Mouse (Mus musculus) MEL (cell line): Measurements from ENCODE around the gene Gm44805. TPM values are rescaled to one million over a fixed set of nuclear protein-coding genes. Genes with fewer than 3 reads are reported as not detected.
A peak's percentile ranks its signal among the peaks of the same experiment; 100 is the strongest.

Experiments used
- DNase-seq: peaks from one replicate; pipeline ENCODE4 v3.0.0; 2011; ENCODE audit warnings: low read depth, low spot score
- H3K27ac ChIP-seq: 2 replicates; pipeline ENCODE4 v1.5.1; 2012; ENCODE audit warnings: low read depth, mild to moderate bottlenecking, control low read depth, low read length, moderate library complexity; ENCODE audit not compliant: control insufficient read depth
- H3K27me3 ChIP-seq, 2 experiments: fragments of 150-350 bp in 1 of 2; sonication (generic) in 1 of 2; 2 replicates each; pipeline ENCODE4 v1.6.1; 2012; ENCODE audit warnings: low read length in 2 of 2, mild to moderate bottlenecking in 2 of 2, improper control_type of control experiment in 1 of 2, moderate library complexity in 1 of 2; ENCODE audit not compliant: insufficient read depth in 2 of 2, control insufficient read depth in 1 of 2
- H3K36me3 ChIP-seq, 2 experiments: 2 replicates each; pipeline ENCODE4 v1.6.1; 2012 to 2014; ENCODE audit warnings: low read length in 2 of 2, improper control_type of control experiment in 1 of 2, inconsistent platforms in 1 of 2, mild to moderate bottlenecking in 1 of 2; ENCODE audit not compliant: insufficient read depth in 2 of 2, control insufficient read depth in 1 of 2
- H3K4me1 ChIP-seq, 2 experiments: fragments of 150-350 bp in 1 of 2; sonication (generic) in 1 of 2; 2 replicates each; pipeline ENCODE4 v1.6.1; 2012; ENCODE audit warnings: low read length in 2 of 2, improper control_type of control experiment in 1 of 2, mild to moderate bottlenecking in 1 of 2; ENCODE audit not compliant: insufficient read depth in 2 of 2, control insufficient read depth in 1 of 2
- H3K4me3 ChIP-seq, 2 experiments: fragments of 150-350 bp in 1 of 2; sonication (generic) in 1 of 2; 2 replicates each; pipeline ENCODE4 v1.5.1; 2012; ENCODE audit warnings: low read depth in 2 of 2, low read length in 2 of 2, mild to moderate bottlenecking in 2 of 2, moderate library complexity in 2 of 2, control low read depth in 1 of 2, improper control_type of control experiment in 1 of 2; ENCODE audit not compliant: control insufficient read depth in 1 of 2, insufficient read depth in 1 of 2
- H3K79me2 ChIP-seq: 2 replicates; pipeline ENCODE4 v1.6.1; 2012; ENCODE audit warnings: mild to moderate bottlenecking, low read length, moderate library complexity; ENCODE audit not compliant: control insufficient read depth, poor library complexity, insufficient read depth
- H3K9ac ChIP-seq: 2 replicates; pipeline ENCODE4 v1.6.1; 2012; ENCODE audit warnings: low read depth, mild to moderate bottlenecking, control low read depth, low read length, moderate library complexity; ENCODE audit not compliant: control insufficient read depth, poor library complexity, severe bottlenecking
- H3K9me3 ChIP-seq: fragments of 150-350 bp; sonication (generic); replicated peaks from 2 replicates; pipeline ENCODE4 v1.6.1; 2012; ENCODE audit warnings: mild to moderate bottlenecking, low read length, improper control_type of control experiment, moderate library complexity; ENCODE audit not compliant: insufficient read depth
- CTCF ChIP-seq, 3 experiments: IDR thresholded peaks in 2 of 3; conservative IDR thresholded peaks in 1 of 3; 2 replicates each; pipeline ENCODE4 v1.5.1; 2011 to 2012; ENCODE audit warnings: low read length in 3 of 3, low read depth in 2 of 3, mild to moderate bottlenecking in 2 of 3, improper control_type of control experiment in 1 of 3, inconsistent platforms in 1 of 3, mixed read lengths in 1 of 3, moderate library complexity in 1 of 3; ENCODE audit not compliant: control insufficient read depth in 1 of 3, insufficient read depth in 1 of 3, poor library complexity in 1 of 3, severe bottlenecking in 1 of 3
- E2F4 ChIP-seq: IDR thresholded peaks from 2 replicates; pipeline ENCODE4 v1.6.1; 2011; ENCODE audit warnings: low read depth, low read length, improper control_type of control experiment, borderline replicate concordance
- ELF1 ChIP-seq: IDR thresholded peaks from 2 replicates; pipeline ENCODE4 v1.6.1; 2014; ENCODE audit warnings: low read depth, mild to moderate bottlenecking, inconsistent platforms, low read length, improper control_type of control experiment, moderate library complexity
- EP300 ChIP-seq, 2 experiments: IDR thresholded peaks; 2 replicates each; pipeline ENCODE4 v1.6.1; 2011; ENCODE audit warnings: improper control_type of control experiment in 2 of 2, low read length in 2 of 2, low read depth in 1 of 2, mild to moderate bottlenecking in 1 of 2
- GABPA ChIP-seq: IDR thresholded peaks from 2 replicates; pipeline ENCODE4 v1.6.1; 2012; ENCODE audit warnings: low read depth, mild to moderate bottlenecking, inconsistent platforms, low read length, improper control_type of control experiment, moderate library complexity
- MAFK ChIP-seq: IDR thresholded peaks from 2 replicates; pipeline ENCODE4 v1.6.1; 2011; ENCODE audit warnings: low read depth, mild to moderate bottlenecking, low read length, improper control_type of control experiment, borderline replicate concordance
- MAX ChIP-seq: IDR thresholded peaks from 2 replicates; pipeline ENCODE4 v1.6.1; 2011; ENCODE audit warnings: low read length, improper control_type of control experiment
- MEF2A ChIP-seq: IDR thresholded peaks from 2 replicates; pipeline ENCODE4 v1.6.1; 2014; ENCODE audit warnings: low read depth, mild to moderate bottlenecking, inconsistent platforms, low read length, improper control_type of control experiment; ENCODE audit not compliant: poor library complexity, insufficient replicate concordance, severe bottlenecking; ENCODE audit errors: extremely low read depth
- MXI1 ChIP-seq: IDR thresholded peaks from 2 replicates; pipeline ENCODE4 v1.6.1; 2011; ENCODE audit warnings: mild to moderate bottlenecking, low read depth, low read length, improper control_type of control experiment
- MYB ChIP-seq: IDR thresholded peaks from 2 replicates; pipeline ENCODE4 v1.6.1; 2011; ENCODE audit warnings: mild to moderate bottlenecking, low read depth, low read length, improper control_type of control experiment
- MYC ChIP-seq: IDR thresholded peaks from 2 replicates; pipeline ENCODE4 v1.6.1; 2011; ENCODE audit warnings: low read depth, mild to moderate bottlenecking, low read length, improper control_type of control experiment, moderate library complexity
- NRF1 ChIP-seq: IDR thresholded peaks from 2 replicates; pipeline ENCODE4 v1.6.1; 2014; ENCODE audit warnings: low read depth, mild to moderate bottlenecking, inconsistent platforms, low read length, improper control_type of control experiment, moderate library complexity; ENCODE audit not compliant: poor library complexity, insufficient read depth, severe bottlenecking
- POLR2A ChIP-seq, 2 experiments: IDR thresholded peaks; 2 replicates each; pipeline ENCODE4 v1.6.1; 2011 to 2012; ENCODE audit warnings: low read length in 2 of 2, mild to moderate bottlenecking in 2 of 2, control low read depth in 1 of 2, improper control_type of control experiment in 1 of 2, low read depth in 1 of 2, moderate library complexity in 1 of 2; ENCODE audit not compliant: control insufficient read depth in 1 of 2, insufficient read depth in 1 of 2, poor library complexity in 1 of 2
- POLR2AphosphoS5 ChIP-seq: IDR thresholded peaks from 2 replicates; pipeline ENCODE4 v1.6.1; 2012; ENCODE audit warnings: low read depth, borderline replicate concordance, mild to moderate bottlenecking, inconsistent platforms, low read length, moderate library complexity, mixed read lengths
- RCOR1 ChIP-seq: IDR thresholded peaks from 2 replicates; pipeline ENCODE4 v1.6.1; 2012; ENCODE audit warnings: low read depth, mild to moderate bottlenecking, inconsistent platforms, low read length, improper control_type of control experiment
- SIN3A ChIP-seq: IDR thresholded peaks from 2 replicates; pipeline ENCODE4 v1.6.1; 2012; ENCODE audit warnings: low read length, improper control_type of control experiment, inconsistent platforms
- SMC3 ChIP-seq: IDR thresholded peaks from 2 replicates; pipeline ENCODE4 v1.6.1; 2011; ENCODE audit warnings: low read depth, low read length, improper control_type of control experiment
- TBP ChIP-seq: IDR thresholded peaks from 2 replicates; pipeline ENCODE4 v1.8.0; 2011; ENCODE audit warnings: low read depth, low read length, improper control_type of control experiment
- TCF12 ChIP-seq: IDR thresholded peaks from 2 replicates; pipeline ENCODE4 v1.6.1; 2014; ENCODE audit warnings: low read depth, mild to moderate bottlenecking, inconsistent platforms, low read length, improper control_type of control experiment, moderate library complexity
- UBTF ChIP-seq: IDR thresholded peaks from 2 replicates; pipeline ENCODE4 v1.6.1; 2012; ENCODE audit warnings: low read depth, mild to moderate bottlenecking, inconsistent platforms, low read length, improper control_type of control experiment, moderate library complexity, borderline replicate concordance; ENCODE audit not compliant: insufficient read depth
- ZC3H11A ChIP-seq: IDR thresholded peaks from 2 replicates; pipeline ENCODE4 v1.6.1; 2012; ENCODE audit warnings: low read depth, mild to moderate bottlenecking, inconsistent platforms, low read length, improper control_type of control experiment
- ZNF384 ChIP-seq: IDR thresholded peaks from 2 replicates; pipeline ENCODE4 v1.6.1; 2012; ENCODE audit warnings: low read depth, mild to moderate bottlenecking, inconsistent platforms, low read length, improper control_type of control experiment
- polyA plus RNA-seq, 2 experiments: library from polyadenylated mRNA; stranded (reverse) in 1 of 2; unstranded in 1 of 2; fragments of >175 nt in 1 of 2; fragments of >200 nt in 1 of 2; gene quantifications; 2 replicates each; pipeline versions ENCODE4 v1.2.1 to v1.2.4; 2012; ENCODE audit warnings: low replicate concordance in 2 of 2, low read depth in 1 of 2; ENCODE audit not compliant: insufficient read length in 2 of 2, insufficient read depth in 1 of 2, missing spikeins in 1 of 2
- total RNA-seq: library from RNA; depleted of rRNA; stranded (reverse); fragments of 300-350 nt; gene quantifications from 2 replicates; pipeline ENCODE4 v1.2.3, GENCODE M21; 2012; rRNA removed

The Gm44805 gene
- not detected in 2 replicates for total RNA-seq
- not detected for polyA plus RNA-seq

- H3K4me3 ChIP-seq: no peak within 1 kb of the TSS
- no peaks in the 10 kb centered on the region; a peak in 1 of 4 replicates for H3K36me3 ChIP-seq
- H3K4me1 ChIP-seq: no peaks in the 10 kb centered on the region
- no peaks in the 10 kb centered on the region for H3K79me2 ChIP-seq
- TF ChIP-seq MYB: no peak
- TF ChIP-seq EP300 (IDR thresholded peaks at IDR 0.05; ENCODE audit: low read depth in 1 of 2, low read length in 2 of 2): no peak
- TF ChIP-seq MEF2A: no peak
- TF ChIP-seq MAX: no peak
- TF ChIP-seq GABPA: no peak
- no peak for TF ChIP-seq ZC3H11A
- TF ChIP-seq TCF12: no peak
- no peak for TF ChIP-seq MAFK
- no peak for TF ChIP-seq RCOR1
- TF ChIP-seq ELF1: no peak
- no peak for TF ChIP-seq ZNF384
- no peaks in the 10 kb centered on the region for H3K27me3 ChIP-seq
- H3K9me3 ChIP-seq: no peaks in the 10 kb centered on the region
- no peak within 1 kb of the TSS for H3K9ac ChIP-seq
- no peak within 1 kb of the TSS for H3K27ac ChIP-seq
- DNase-seq: no peak
Observed at GRCm38 (mm10) chr7:19681202-19681694, at the start of gene Gm44805, which contains the start of gene Apoc4. Gm44805 (minus strand) TSS chr7:19681423. Apoc4 (minus strand) TSS chr7:19681479.

GRCm38 (mm10) chr7:19726541-19726940, 45.3 kb upstream of the Gm44805 start:
- DNase-seq: peak; percentile 69
- no peaks in the 10 kb centered on the region for H3K79me2 ChIP-seq
- no peaks in the 10 kb centered on the region for H3K9me3 ChIP-seq
- peaks cover 0 to 10% of the 10 kb centered on the region in 2 experiments; a peak in 2 of 4 replicates for H3K4me1 ChIP-seq
- H3K27me3 ChIP-seq: no peaks in the 10 kb centered on the region
- H3K27ac ChIP-seq: no peak overlapping the region
- no peak overlapping the region for H3K4me3 ChIP-seq
- no peak overlapping the region for H3K9ac ChIP-seq
- no peak for TF ChIP-seq SMC3
- peak; percentile 29; the same call in 1 of the 2 replicates for TF ChIP-seq SIN3A
- peaks cover 0 to 5% of the 10 kb centered on the region in 2 experiments; a peak in 2 of 4 replicates for H3K36me3 ChIP-seq

- peaks cover 0 to 10% of the 10 kb centered on the region in 2 experiments; a peak in 2 of 4 replicates for H3K4me1 ChIP-seq
- no peaks in the 10 kb centered on the region for H3K9me3 ChIP-seq
- H3K9ac ChIP-seq: no peak overlapping the region
- H3K36me3 ChIP-seq: peaks cover 0 to 5% of the 10 kb centered on the region in 2 experiments; a peak in 2 of 4 replicates
- DNase-seq: no peak
- H3K4me3 ChIP-seq: no peak overlapping the region
- no peaks in the 10 kb centered on the region for H3K79me2 ChIP-seq
- TF ChIP-seq POLR2AphosphoS5 (no peak), TBP (no peak), CTCF (IDR thresholded peaks at IDR 0.05 in 2 of 3, conservative IDR thresholded peaks at IDR 0.05 in 1 of 3; ENCODE audit: control insufficient read depth in 1 of 3, insufficient read depth in 1 of 3, low read depth in 2 of 3, low read length in 3 of 3, poor library complexity in 1 of 3, severe bottlenecking in 1 of 3) (no peak), E2F4 (no peak), UBTF (no peak), MXI1 (no peak), RCOR1 (no peak), SIN3A (no peak), POLR2A (IDR thresholded peaks at IDR 0.05; ENCODE audit: control insufficient read depth in 1 of 2, insufficient read depth in 1 of 2, low read depth in 1 of 2, low read length in 2 of 2, poor library complexity in 1 of 2) (no peak), MYC (no peak), ZNF384 (no peak), NRF1 (no peak), GABPA (no peak)
- no peak overlapping the region for H3K27ac ChIP-seq
- H3K27me3 ChIP-seq: no peaks in the 10 kb centered on the region
Observed at GRCm38 (mm10) chr7:19724167-19724566, 42.9 kb upstream of the Gm44805 start.
